Mouse (Mus musculus): ENCODE measurements at regions not wholly inside any gene's neighbourhood (a gene's known extent, or its start where the extent isn't known, plus 50 kb on each side); places are given as distances from the start of the nearest gene placed in this dataset.

DNA sequence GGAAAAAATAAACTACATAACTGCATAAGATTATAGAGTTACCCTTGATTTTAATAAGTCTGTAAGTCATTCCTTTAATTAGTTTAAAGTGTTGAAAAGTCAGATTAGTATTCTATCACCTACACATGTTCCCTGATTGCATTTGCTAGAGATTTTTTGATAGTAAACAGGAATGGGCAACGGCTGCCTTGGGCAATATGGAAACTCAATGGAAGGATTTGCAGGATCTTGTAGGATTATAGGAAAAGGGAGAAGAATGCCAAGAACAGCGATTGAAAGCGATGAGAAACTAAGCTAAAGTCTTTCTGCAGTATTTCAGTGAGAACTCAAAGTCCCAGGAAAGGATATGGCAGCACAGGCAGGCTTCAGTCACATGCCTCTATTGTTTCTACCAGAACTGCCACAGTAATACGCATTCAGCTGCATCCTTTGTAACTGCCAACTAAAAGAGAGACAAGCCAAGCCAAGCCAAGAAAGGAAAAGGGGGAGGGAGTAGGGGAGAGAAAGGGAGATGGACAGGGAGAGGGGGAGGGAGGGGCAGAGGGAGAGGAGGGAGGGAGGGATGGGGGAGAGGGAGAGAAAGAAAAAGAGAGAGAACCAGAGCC is 340.3 kb downstream of the Kif16b start:
- DNase-seq = peak; percentile 29

- no peak for DNase-seq
These were observed 340.9 kb downstream of the Kif16b start for GRCm38 (mm10) chr2:142560400-142560799.

DNA sequence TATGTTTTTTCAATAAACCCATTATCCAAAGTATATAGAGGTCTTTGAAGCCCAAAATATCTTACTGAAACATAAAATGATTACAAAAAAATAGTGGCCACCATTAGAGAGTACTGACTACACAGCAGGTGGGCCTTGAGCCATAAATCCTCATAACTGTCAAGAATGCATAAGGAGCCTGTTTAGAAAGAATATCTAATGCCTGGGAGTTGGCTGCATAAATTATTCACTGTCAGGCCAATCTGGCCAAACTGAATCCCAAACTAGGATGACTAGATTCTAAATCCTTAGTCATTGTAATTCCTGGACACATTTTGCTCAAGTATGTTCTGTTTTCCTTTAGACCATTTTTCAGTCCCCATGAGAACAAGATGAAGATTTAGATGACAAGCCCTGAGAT is 341.4 kb downstream of the Kif16b start:
- no peak for DNase-seq

DNA sequence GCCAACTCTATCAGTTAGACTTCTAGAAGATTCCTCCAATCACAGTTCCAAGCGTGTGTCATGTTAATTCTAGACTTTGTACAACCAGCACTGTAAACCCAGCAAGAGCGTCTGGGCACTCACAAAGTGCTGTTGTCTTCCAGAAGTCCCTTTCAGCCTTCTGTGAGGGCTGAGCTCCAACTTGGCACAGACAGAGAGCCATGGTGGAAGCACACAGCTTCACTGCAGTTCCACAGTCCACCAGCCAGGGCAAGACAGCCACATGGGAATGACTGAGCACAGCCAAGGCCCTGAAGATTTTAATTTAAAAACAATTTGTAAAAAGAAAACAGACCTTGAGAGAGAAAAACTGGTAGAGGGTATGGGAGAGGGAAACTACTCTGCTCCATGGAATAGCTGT is 346.5 kb downstream of the Kif16b start:
- DNase-seq = peak; percentile 61

- DNase-seq = no peak
These were observed 349.6 kb downstream of the Kif16b start for GRCm38 (mm10) chr2:142551690-142552089.

GRCm38 (mm10) chr2:142548766-142549165 is 352.6 kb downstream of the Kif16b start:
- no peak for DNase-seq

DNA sequence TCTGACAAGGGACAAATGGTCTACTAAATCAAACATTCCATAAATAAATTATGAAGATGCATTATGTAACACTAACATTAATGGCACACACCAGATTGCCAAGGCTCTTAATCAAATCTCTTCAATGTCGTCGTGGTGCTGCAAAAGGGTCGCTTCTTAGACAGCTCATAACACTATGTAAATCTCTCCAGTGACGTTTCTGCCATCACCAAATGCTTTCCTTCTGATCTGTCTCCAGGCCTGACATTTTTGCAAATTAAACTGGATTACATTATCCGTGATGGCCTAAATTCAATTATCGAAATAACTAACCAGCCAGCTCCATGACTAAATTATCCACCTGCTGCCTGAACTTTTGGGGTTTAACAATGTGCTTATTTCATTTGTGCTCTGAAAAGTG is 356.4 kb downstream of the Kif16b start:
- peak; percentile 8 for DNase-seq

- no peak for DNase-seq
These were observed 361.4 kb downstream of the Kif16b start for GRCm38 (mm10) chr2:142539980-142540379.

DNA sequence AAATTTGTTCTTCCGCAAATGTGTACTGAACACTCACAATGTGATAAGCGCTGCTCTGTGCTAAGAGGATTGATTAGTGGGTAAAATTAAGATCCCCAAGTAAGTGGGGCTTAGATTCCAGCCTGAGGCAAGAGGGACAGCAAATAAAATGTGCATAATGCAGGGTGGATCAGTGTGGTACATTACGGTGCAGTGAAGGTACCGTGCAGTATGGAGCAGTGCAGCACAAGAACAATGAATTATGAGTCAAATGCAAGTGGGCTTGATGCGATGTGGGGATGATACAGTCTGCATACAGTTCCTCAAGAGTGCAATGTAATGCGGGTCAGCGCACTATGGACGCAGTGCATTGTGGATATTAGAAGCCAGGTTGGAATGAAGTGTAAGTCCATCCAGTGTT is 367.8 kb downstream of the Kif16b start:
- no peak for DNase-seq

- DNase-seq = no peak
These were observed 378.9 kb downstream of the Kif16b start for GRCm38 (mm10) chr2:142522471-142522870.

- DNase-seq = peak; percentile 68
These were observed 383.6 kb downstream of the Kif16b start for GRCm38 (mm10) chr2:142517731-142518130.

DNA sequence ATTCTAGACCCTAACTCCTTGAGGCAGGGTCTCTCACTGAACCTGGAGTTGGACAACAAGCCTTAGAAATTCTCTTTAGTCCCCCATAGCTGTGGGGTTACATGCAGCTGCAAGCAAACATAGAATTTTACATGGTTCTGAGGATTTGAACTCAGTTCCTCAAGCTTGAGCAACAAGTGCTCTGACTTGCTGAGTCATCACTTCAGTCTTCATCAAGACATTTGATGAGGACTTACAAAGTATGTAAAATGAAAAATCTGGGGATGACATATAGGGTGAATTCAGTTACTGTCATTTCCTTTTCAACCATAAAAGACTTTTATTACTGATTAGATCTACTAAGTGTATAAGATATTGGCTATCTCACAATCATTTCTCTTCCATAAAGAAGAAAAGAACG is 396.1 kb downstream of the Kif16b start:
- no peak for DNase-seq
